Mouse (Mus musculus): ENCODE measurements around the gene Slc22a8. TPM values are rescaled to one million over a fixed set of nuclear protein-coding genes. Genes with fewer than 3 reads are reported as not detected.

The Slc22a8 gene
- not detected for total RNA-seq (2022)

GRCm38 (mm10) chr19:8590954-8591353 lies at the start of gene Slc22a8:
TSS of gene Slc22a8 (plus strand) at chr19:8591254.
- DNase-seq (ENCODE audit: low spot score in 2 of 2) = no peak

DNA sequence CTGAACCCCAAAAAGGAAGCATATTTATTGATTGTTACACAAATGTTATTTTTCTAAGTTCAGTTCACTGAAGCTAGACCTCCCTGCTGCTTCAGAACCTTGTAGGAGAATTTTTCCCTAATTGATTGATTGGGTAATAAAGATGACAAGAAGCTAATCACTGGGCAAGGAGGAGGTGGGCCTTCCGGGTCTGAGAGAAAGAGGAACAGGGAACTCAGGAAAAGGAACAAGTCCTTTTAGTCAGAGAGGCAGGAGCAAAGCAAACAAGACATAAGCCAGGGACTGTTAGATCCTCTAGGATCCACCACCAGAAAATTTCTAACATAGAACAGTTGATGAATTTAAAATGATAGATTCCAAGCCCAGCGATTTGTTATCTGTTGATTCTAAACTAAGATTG lies 32.2 kb upstream of the Slc22a8 start:
- DNase-seq (ENCODE audit: low spot score in 2 of 2) = no peak

- no peak for DNase-seq (ENCODE audit: low spot score in 2 of 2)
Measured at GRCm38 (mm10) chr19:8564021-8564420, 27.0 kb upstream of the Slc22a8 start.

- DNase-seq (ENCODE audit: low spot score in 2 of 2) = no peak
Measured at GRCm38 (mm10) chr19:8564469-8564868, 26.6 kb upstream of the Slc22a8 start.

GRCm38 (mm10) chr19:8565262-8565661 lies 25.8 kb upstream of the Slc22a8 start:
- no peak for DNase-seq (ENCODE audit: low spot score in 2 of 2)

DNA sequence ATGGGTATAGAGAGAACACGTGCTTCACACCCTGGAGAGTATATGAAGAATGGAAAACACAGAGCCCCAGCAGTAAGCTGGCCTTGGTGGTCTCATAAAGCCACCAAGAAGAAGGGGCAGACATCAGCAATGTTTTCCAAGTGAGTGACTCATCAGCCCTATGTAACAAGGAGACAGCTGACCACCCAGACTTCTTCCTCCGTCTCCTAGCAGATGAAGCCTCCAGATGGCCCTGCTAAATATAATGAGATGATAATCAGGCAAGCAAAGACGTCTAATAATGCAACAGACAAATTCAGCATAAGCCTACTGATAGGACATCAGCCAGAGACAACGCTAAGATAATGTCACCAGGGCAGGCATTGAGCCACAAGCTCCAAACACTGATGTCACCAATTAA lies 25.1 kb upstream of the Slc22a8 start:
- DNase-seq (ENCODE audit: low spot score in 2 of 2) = no peak

DNA sequence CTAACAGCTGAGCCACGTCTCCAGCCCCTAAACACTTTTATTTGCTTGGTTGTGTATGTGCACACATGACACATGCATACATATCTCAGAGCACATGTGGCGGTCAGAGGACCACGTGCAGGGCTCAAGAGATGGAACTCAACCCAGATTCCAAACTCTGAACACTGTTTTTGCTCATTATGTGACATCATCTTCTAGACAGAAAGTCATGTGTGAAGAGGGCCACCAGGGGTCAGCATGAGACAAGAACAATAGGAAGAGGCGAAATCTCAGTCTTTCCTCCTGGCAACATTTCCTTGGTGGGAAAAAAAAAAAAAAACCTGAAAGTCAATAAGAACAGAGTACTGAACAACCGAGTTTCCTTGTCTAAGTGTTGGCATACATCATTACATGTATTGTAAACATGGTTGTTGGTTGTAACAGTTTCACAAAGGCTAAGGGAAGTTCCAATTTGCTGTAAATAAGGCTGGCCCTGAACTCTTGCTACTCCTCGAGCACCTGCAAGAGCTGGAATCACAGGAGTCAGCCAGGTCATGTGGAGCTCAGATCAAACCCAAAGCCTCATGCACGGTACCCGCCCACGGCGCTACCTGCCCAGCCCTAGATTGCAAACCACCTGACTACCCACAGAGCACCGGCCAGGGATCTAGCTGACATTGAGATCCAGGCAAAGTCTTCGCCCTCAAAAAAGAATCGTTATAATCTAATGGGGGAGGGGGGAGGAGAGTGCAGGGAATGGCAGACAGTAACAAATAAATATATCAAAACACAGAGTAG lies 23.8 kb upstream of the Slc22a8 start:
- no peak for DNase-seq (ENCODE audit: low spot score in 2 of 2)

DNA sequence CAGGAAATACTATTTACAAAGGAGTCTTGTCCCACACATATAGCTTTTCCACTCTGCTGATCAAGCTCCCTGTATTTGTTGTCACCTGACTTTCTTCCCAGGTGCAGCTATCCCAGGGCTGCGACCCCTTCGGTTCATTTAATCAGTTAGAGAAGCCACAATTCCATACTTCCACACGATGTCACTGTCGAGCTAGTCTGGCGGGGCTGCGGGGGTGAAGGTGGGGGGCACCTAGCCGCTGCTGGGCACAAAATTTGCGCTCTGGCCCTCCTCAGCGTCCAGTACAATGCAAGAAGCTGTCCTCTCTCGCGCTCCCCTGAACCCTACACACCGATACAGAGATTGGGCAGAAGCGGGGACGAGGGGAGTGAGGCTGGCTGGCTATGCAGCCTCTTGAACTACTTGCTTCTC lies 21.6 kb upstream of the Slc22a8 start:
- DNase-seq (ENCODE audit: low spot score in 2 of 2) = no peak

- DNase-seq (ENCODE audit: low spot score in 2 of 2) = no peak
Measured at GRCm38 (mm10) chr19:8570341-8571040, 20.6 kb upstream of the Slc22a8 start.

- no peak for DNase-seq (ENCODE audit: low spot score in 2 of 2)
Measured at GRCm38 (mm10) chr19:8571746-8572145, 19.3 kb upstream of the Slc22a8 start.

GRCm38 (mm10) chr19:8572485-8572884 lies 18.6 kb upstream of the Slc22a8 start:
- DNase-seq (ENCODE audit: low spot score in 2 of 2) = no peak

DNA sequence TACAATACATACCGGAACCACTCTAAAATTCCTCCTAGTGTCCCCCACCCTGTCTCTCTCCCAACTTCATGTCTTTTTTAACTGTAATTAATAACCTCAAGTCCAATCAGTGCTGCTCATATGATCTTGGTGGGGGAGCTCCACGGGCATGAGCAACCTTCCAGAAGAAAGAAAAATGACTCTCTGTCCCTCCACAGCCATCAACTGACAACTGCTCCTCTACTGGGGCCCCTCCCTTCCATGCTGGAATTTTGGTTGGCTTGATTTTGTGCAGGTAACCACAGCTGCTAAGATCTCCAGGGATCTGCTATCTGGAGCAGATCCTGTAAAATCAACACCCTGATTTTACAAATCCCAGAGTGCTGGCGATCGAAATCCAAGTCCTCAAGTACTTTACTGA lies 13.6 kb upstream of the Slc22a8 start:
- DNase-seq (ENCODE audit: low spot score in 2 of 2) = no peak

DNA sequence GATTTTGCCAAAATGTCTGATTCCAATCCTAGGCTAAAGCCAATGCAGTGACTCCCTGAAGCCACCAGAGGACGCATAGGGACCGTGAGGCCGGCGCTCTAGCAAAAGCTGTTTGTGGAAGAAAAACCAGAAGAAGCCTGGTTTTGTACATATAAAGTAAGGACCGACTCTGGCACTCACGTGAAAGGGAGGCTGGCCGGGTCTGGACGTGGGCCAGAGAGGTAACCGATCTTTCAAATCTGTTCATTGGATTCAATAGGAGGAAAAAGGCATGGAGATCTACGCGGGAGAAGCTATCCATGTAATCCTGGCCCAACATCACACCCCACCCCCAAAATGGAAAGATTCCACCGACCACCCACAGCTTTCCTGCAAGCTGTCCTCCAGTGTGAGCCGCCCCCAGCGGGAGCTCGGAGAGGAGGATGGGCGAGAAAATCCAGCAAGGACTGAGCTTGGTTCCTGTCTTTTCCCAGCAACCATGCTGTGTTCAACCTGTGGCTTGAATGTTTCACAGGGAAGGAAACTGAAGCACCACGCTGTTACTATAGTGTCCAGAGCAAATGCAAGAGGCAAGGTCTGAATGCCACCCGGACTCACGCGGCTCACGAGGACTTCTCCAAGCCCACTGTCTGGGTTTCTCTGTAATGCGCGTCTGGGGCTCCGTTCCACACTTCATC lies 12.6 kb upstream of the Slc22a8 start:
- DNase-seq (ENCODE audit: low spot score in 2 of 2) = no peak

DNA sequence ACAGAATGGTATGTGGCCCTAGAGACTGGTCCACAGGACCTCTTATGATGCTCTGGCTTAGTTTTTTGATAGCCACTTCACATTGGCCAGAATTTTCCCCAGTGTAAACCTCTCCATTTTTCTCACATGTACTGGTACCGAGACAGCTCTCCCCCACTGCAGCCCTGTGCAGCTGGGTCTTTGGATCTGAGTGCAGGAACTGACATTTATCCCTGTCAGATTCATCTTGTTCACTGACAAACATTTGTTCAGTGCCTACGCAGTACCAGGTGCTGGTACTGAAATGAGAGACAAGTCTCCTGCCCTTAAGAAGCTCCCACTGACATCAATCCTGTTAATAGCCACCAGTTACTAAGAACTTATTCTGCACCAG lies 12.1 kb upstream of the Slc22a8 start:
- no peak for DNase-seq (ENCODE audit: low spot score in 2 of 2)

GRCm38 (mm10) chr19:8585298-8585697 lies 5.8 kb upstream of the Slc22a8 start:
- DNase-seq (ENCODE audit: low spot score in 2 of 2) = no peak

GRCm38 (mm10) chr19:8585899-8586298 lies 5.2 kb upstream of the Slc22a8 start:
- no peak for DNase-seq (ENCODE audit: low spot score in 2 of 2)

GRCm38 (mm10) chr19:8586350-8586749 lies 4.7 kb upstream of the Slc22a8 start:
- DNase-seq (ENCODE audit: low spot score in 2 of 2) = no peak

GRCm38 (mm10) chr19:8587315-8587714 lies 3.7 kb upstream of the Slc22a8 start:
- no peak for DNase-seq (ENCODE audit: low spot score in 2 of 2)

DNA sequence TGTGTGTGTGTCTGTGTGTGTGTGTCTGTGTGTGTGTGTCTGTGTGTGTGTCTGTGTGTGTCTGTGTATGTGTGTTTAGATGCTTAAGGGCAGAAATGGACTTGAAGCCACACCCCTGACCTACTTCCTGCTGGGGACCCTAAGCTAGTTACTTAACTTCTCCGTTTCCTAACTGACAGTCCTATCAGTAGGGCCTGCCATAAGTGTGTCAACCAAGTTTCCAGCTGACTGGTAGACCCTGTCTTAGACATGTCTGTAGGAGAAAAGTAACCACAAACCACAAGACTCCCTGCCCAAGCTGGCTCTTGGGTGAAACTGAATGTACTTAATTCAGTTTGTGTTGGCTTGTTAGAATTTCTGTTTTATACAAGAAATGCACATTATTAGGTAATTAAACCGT lies 1.1 kb downstream of the Slc22a8 start:
- DNase-seq (ENCODE audit: low spot score in 2 of 2) = no peak

GRCm38 (mm10) chr19:8592873-8593408 lies 1.9 kb downstream of the Slc22a8 start:
- no peak for DNase-seq (ENCODE audit: low spot score in 2 of 2)

DNA sequence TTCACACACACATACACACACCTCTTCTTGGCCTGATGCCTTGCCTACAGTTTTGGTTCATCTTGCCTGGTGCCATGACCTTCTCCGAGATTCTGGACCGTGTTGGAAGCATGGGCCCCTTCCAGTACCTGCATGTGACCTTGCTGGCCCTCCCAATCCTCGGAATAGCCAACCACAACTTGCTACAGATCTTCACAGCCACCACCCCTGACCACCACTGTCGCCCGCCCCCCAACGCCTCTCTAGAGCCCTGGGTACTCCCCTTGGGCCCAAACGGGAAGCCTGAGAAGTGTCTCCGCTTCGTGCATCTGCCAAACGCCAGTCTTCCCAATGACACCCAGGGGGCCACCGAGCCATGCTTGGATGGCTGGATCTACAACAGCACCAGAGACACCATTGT lies 2.8 kb downstream of the Slc22a8 start:
- DNase-seq (ENCODE audit: low spot score in 2 of 2) = no peak

DNA sequence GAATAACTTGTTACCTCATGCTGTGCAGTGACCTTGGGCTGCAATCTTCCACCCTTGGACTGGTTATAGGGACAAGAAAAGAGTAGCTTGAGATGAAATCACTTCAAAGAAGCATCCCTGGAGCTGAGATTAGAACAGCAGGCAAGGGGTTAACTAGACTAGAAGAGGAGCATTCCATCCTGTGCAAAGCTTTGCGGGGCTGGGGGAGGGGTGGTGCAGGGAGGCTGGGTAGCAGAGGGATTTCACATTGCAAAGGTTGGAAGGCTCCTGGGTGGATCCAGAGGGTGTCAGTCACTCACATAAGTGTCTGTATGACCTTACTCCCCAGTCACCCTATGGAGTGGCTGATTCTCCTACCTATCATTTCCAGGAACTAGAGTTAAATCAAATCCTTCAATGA lies 3.5 kb downstream of the Slc22a8 start:
- DNase-seq (ENCODE audit: low spot score in 2 of 2) = no peak
